Mouse (Mus musculus): Measurements from ENCODE around the gene Pitpnm1.
A peak's percentile ranks its signal among the peaks of the same experiment; 100 is the strongest.

The Pitpnm1 gene

GRCm38 (mm10) chr19:4156073-4156579, 56.3 kb downstream of the Pitpnm1 start:
- DNase-seq = peak; percentile 16 to 42

DNA sequence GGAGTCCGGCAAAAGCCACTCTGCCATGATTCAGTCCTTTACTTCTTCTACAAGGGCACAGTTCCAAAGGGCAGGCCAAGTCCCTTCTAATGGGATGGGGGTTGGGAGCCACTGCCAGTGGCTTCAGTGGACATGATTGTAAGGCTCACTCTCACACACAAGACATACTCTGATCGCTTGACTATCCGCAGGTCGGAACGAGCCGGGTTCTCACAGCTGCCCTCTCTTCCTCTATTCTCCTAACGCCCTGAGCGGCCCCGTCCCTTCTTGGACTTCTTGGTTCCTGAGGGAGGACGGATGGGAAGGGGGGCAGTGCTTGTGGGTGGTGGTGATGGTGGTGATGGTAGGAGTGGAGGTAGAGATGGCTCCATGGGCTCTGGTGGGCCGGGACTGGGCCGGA, 57.0 kb downstream of the Pitpnm1 start:
- no peak for DNase-seq

DNA sequence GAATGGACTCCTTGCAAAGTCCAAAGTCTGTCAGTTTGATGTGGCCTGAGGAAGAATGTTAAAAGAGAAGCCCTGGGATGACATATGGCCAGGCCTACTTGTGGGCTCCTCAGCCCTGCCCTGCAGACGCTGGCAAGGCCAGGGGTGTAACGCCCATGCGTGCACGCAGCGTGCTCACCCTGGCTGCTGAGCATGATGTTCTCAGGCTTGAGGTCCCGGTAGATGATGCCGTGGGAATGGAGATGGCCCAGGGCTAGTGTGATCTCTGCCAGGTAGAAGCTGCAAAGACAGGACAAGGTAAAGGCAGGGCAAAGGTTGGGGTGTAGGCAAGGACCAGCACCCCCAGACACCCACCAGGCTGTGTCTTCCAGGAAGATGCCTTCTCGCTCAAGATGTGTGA, 59.3 kb downstream of the Pitpnm1 start:
- no peak for DNase-seq

- peak; percentile 98 to 99 for DNase-seq
These were observed 63.1 kb downstream of the Pitpnm1 start, which contains the start of gene Rps6kb2 for GRCm38 (mm10) chr19:4162646-4163542. Gene Rps6kb2 (minus strand): TSS chr19:4163354.

GRCm38 (mm10) chr19:4163543-4163887, 63.7 kb downstream of the Pitpnm1 start:
- DNase-seq = no peak

All from cerebellum, postnatal 10 days (tissue).